Mouse (Mus musculus): ENCODE measurements around the gene Tox2.

- TF ChIP-seq CTCF (IDR thresholded peaks at IDR 0.05; ENCODE audit: borderline replicate concordance, control insufficient read depth, extremely low read depth, insufficient read depth, low read length, poor library complexity), result no peak
- no peak for TF ChIP-seq POLR2A (IDR thresholded peaks at IDR 0.05; ENCODE audit: control insufficient read depth, extremely low read depth, insufficient read depth, low read length, poor library complexity)
Measured at GRCm38 (mm10) chr2:163356113-163356840, 153.4 kb downstream of the Tox2 start.

Measured in thymus, adult 2 months (tissue).